Mouse (Mus musculus): ENCODE measurements around the gene Pogk. TPM values are rescaled to one million over a fixed set of nuclear protein-coding genes. Genes with fewer than 3 reads are reported as not detected.
A peak's percentile ranks its signal among the peaks of the same experiment; 100 is the strongest.

Gene Pogk
- total and polyA plus RNA-seq, 3 experiments, result 4.9 to 10.4 (median 7.3) TPM

DNA sequence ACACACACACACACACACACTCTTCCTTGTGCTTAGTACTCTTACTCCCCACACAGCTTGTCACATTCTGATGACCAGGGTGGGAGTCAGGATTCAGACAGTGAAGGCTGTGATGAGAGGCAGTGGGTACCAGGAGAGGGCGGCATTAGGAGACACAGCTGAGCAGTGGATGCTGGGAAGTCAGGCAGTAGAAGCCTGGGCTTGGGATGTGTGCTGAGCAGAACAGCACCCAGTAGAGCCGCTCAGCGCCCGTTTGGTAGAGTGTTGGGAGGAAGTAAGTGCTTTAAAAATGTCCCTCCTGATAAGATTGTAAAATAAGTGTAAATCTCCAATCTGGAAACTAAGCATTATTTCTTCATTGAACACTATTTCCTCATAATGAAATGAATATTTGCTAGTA lies 27.0 kb downstream of the Pogk start:
- Histone ChIP-seq H3K36me3 (replicated peaks in 1 of 2; ENCODE audit: control insufficient read depth in 1 of 2, insufficient read depth in 1 of 2, low read length in 1 of 2) (peaks cover 29 to 57% of the 10 kb centered on the region in 2 experiments), H3K4me1 (ENCODE audit: control insufficient read depth in 1 of 2, insufficient read depth in 2 of 2) (peaks cover 7 to 24% of the 10 kb centered on the region in 2 experiments), H3K79me2 (replicated peaks; ENCODE audit: control insufficient read depth, extremely low read depth, insufficient read depth, poor library complexity, severe bottlenecking) (peaks cover 24% of the 10 kb centered on the region), H3K27ac (ENCODE audit: insufficient read depth, low read depth) (no peak overlapping the region), H3K27me3 (replicated peaks) (no peaks in the 10 kb centered on the region), H3K4me3 (replicated peaks in 1 of 3; ENCODE audit: low read depth in 2 of 3, low read length in 2 of 3, poor library complexity in 1 of 3) (no peak overlapping the region), H3K9me3 (replicated peaks; ENCODE audit: low read length) (no peaks in the 10 kb centered on the region), H3K9ac (ENCODE audit: insufficient read depth, low read depth) (no peak overlapping the region), H3K4me2 (ENCODE audit: insufficient read depth, low read depth, poor library complexity, severe bottlenecking) (no peak overlapping the region)
- dilution Hi-C loops (cut with MboI; ENCODE audit: extremely low pct_ligation_motif_present, extremely low pct_unique_long_range_greater_than_20kb, low sequenced_read_pairs) (no loop called here), in situ Hi-C loops (cut with MboI; ENCODE audit: low pct_ligation_motif_present, low pct_unique_long_range_greater_than_20kb, low sequenced_read_pairs) (loop anchor here (25.0 kb wide), 2 partner anchors 395 to 570 kb away; no protein-coding TSS in a partner anchor)
- no peak for DNase-seq (ENCODE audit: extremely low read depth)
- no peak for TF ChIP-seq TCF12 (IDR thresholded peaks at IDR 0.05; ENCODE audit: low read depth, low read length)
- TF ChIP-seq POLR2AphosphoS2 (IDR thresholded peaks at IDR 0.05; ENCODE audit: low read depth, low read length), result no peak
- no peak for TF ChIP-seq ZC3H11A (IDR thresholded peaks at IDR 0.05; ENCODE audit: low read depth, low read length)
- no peak for TF ChIP-seq ZNF384 (IDR thresholded peaks at IDR 0.05; ENCODE audit: low read depth, low read length)
- no peak for TF ChIP-seq CHD2 (IDR thresholded peaks at IDR 0.05; ENCODE audit: low read length)
- no peak for TF ChIP-seq PAX5 (IDR thresholded peaks at IDR 0.05; ENCODE audit: low read length)
- TF ChIP-seq MXI1 (IDR thresholded peaks at IDR 0.05; ENCODE audit: low read depth, low read length), result no peak
- no peak for TF ChIP-seq CTCF (conservative IDR thresholded peaks at IDR 0.05 in 1 of 2, IDR thresholded peaks at IDR 0.05 in 1 of 2; ENCODE audit: low read depth in 2 of 2, low read length in 2 of 2)
- no peak for TF ChIP-seq GABPA (IDR thresholded peaks at IDR 0.05; ENCODE audit: insufficient replicate concordance, low read depth, low read length)
- no peak for TF ChIP-seq SIN3A (IDR thresholded peaks at IDR 0.05; ENCODE audit: low read length)
- TF ChIP-seq JUND (conservative IDR thresholded peaks at IDR 0.05; ENCODE audit: low read depth, low read length), result no peak
- no peak for TF ChIP-seq USF1 (IDR thresholded peaks at IDR 0.05; ENCODE audit: low read depth, low read length)
- no peak for TF ChIP-seq BHLHE40 (IDR thresholded peaks at IDR 0.05; ENCODE audit: low read depth, low read length)
- no peak for TF ChIP-seq MAFK (IDR thresholded peaks at IDR 0.05; ENCODE audit: insufficient replicate concordance, low read length)
- TF ChIP-seq ZMIZ1 (IDR thresholded peaks at IDR 0.05; ENCODE audit: low read depth, low read length), result no peak
- TF ChIP-seq RCOR1 (conservative IDR thresholded peaks at IDR 0.05; ENCODE audit: low read depth, low read length), result no peak
- TF ChIP-seq ELF1 (IDR thresholded peaks at IDR 0.05; ENCODE audit: low read depth, low read length), result no peak

DNA sequence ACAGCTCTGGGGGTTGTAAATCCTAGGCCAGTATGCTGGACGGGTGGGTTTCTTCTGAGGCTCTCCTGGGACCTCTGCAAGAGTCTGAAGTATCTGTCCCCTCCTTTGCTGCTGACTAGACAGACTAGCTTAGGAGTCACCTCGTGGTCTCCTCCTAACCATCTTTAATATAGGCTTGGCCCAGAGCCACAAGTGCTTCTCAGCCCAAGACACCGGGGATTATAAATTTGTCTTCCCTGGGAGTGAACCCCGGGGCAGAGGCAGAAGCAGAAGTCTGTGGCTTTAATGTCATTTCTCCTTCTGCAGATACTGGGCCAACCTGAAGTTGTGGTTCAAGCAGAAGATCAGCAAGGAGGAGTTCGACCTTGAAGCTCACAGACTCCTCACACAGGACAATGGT lies 27.8 kb downstream of the Pogk start:
- Histone ChIP-seq H3K79me2 (replicated peaks; ENCODE audit: control insufficient read depth, extremely low read depth, insufficient read depth, poor library complexity, severe bottlenecking) (peaks cover 24% of the 10 kb centered on the region), H3K27ac (ENCODE audit: insufficient read depth, low read depth) (no peak overlapping the region), H3K4me2 (ENCODE audit: insufficient read depth, low read depth, poor library complexity, severe bottlenecking) (peak overlapping the region; percentile 33), H3K36me3 (replicated peaks in 1 of 2; ENCODE audit: control insufficient read depth in 1 of 2, insufficient read depth in 1 of 2, low read length in 1 of 2) (peaks cover 29 to 50% of the 10 kb centered on the region in 2 experiments), H3K4me1 (ENCODE audit: control insufficient read depth in 1 of 2, insufficient read depth in 2 of 2) (peaks cover 7 to 24% of the 10 kb centered on the region in 2 experiments), H3K4me3 (replicated peaks in 1 of 3; ENCODE audit: low read depth in 2 of 3, low read length in 2 of 3, poor library complexity in 1 of 3) (peak overlapping the region in 1 of 3 experiments; percentile 10), H3K9ac (ENCODE audit: insufficient read depth, low read depth) (peak overlapping the region; percentile 96; the same call in 1 of the 2 replicates), H3K9me3 (replicated peaks; ENCODE audit: low read length) (no peaks in the 10 kb centered on the region), H3K27me3 (replicated peaks) (no peaks in the 10 kb centered on the region)
- in situ Hi-C loops (cut with MboI; ENCODE audit: low pct_ligation_motif_present, low pct_unique_long_range_greater_than_20kb, low sequenced_read_pairs), result loop anchor here (25.0 kb wide), 2 partner anchors 395 to 570 kb away; no protein-coding TSS in a partner anchor
- dilution Hi-C loops (cut with MboI; ENCODE audit: extremely low pct_ligation_motif_present, extremely low pct_unique_long_range_greater_than_20kb, low sequenced_read_pairs), result no loop called here
- no peak for TF ChIP-seq JUND (conservative IDR thresholded peaks at IDR 0.05; ENCODE audit: low read depth, low read length)
- TF ChIP-seq MEF2A (IDR thresholded peaks at IDR 0.05; ENCODE audit: borderline replicate concordance, low read depth, low read length), result no peak
- no peak for TF ChIP-seq MAZ (IDR thresholded peaks at IDR 0.05; ENCODE audit: low read depth, low read length)
- no peak for TF ChIP-seq MYC (IDR thresholded peaks at IDR 0.05; ENCODE audit: low read depth, low read length)
- no peak for TF ChIP-seq GABPA (IDR thresholded peaks at IDR 0.05; ENCODE audit: insufficient replicate concordance, low read depth, low read length)
- no peak for TF ChIP-seq E2F4 (IDR thresholded peaks at IDR 0.05; ENCODE audit: insufficient replicate concordance, low read depth, low read length)
- TF ChIP-seq IRF4 (IDR thresholded peaks at IDR 0.05; ENCODE audit: low read depth, low read length), result no peak
- no peak for TF ChIP-seq SIN3A (IDR thresholded peaks at IDR 0.05; ENCODE audit: low read length)
- TF ChIP-seq UBTF (IDR thresholded peaks at IDR 0.05; ENCODE audit: low read depth, low read length), result no peak
- no peak for TF ChIP-seq POLR2AphosphoS2 (IDR thresholded peaks at IDR 0.05; ENCODE audit: low read depth, low read length)
- TF ChIP-seq CHD2 (IDR thresholded peaks at IDR 0.05; ENCODE audit: low read length), result no peak
- no peak for TF ChIP-seq PAX5 (IDR thresholded peaks at IDR 0.05; ENCODE audit: low read length)
- TF ChIP-seq CTCF (conservative IDR thresholded peaks at IDR 0.05 in 1 of 2, IDR thresholded peaks at IDR 0.05 in 1 of 2; ENCODE audit: low read depth in 2 of 2, low read length in 2 of 2), result no peak
- no peak for DNase-seq (ENCODE audit: extremely low read depth)

All from CH12.LX (cell line).